Mouse (Mus musculus): ENCODE data around the gene Polr2j.

DNA sequence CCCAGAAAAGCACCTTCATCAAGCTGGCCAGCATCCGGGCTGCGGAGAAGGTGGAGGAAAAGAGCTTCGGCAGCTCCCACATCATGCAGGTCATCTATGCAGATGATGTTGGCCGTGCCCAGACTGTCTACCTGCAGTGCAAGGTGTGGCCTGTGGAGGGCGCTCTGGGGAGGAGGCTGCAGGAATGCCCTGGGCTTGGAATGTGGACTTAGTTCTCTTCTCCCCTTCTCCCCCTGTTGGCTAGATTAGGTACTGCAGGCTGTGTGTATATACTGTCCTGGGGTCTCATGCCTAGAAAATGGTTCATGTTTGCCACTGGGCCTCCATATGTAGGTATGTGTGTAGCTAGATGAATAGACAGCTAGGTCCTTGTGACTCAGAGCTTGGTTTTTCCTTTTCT, 11.9 kb upstream of the Polr2j start:
- TF ChIP-seq CTCF (IDR thresholded peaks at IDR 0.05; ENCODE audit: control insufficient read depth, insufficient read depth, insufficient replicate concordance, low read depth, low read length): peak; percentile 99
- no peak for TF ChIP-seq POLR2A (IDR thresholded peaks at IDR 0.05; ENCODE audit: control insufficient read depth, low read depth, low read length)

Measured in testis, adult 2 months (tissue).